Mouse (Mus musculus) liver, embryonic 14.5 days (tissue): ENCODE data around the gene Lpp.

Source experiments
- CTCF ChIP-seq: IDR thresholded peaks from 2 replicates; pipeline ENCODE4 v1.5.1; 2016; ENCODE audit warnings: antibody characterized with exemption, low read depth, control low read depth
- EP300 ChIP-seq: IDR thresholded peaks from 2 replicates; pipeline ENCODE4 v1.6.1; 2016; ENCODE audit warnings: antibody characterized with exemption, low read depth

DNA sequence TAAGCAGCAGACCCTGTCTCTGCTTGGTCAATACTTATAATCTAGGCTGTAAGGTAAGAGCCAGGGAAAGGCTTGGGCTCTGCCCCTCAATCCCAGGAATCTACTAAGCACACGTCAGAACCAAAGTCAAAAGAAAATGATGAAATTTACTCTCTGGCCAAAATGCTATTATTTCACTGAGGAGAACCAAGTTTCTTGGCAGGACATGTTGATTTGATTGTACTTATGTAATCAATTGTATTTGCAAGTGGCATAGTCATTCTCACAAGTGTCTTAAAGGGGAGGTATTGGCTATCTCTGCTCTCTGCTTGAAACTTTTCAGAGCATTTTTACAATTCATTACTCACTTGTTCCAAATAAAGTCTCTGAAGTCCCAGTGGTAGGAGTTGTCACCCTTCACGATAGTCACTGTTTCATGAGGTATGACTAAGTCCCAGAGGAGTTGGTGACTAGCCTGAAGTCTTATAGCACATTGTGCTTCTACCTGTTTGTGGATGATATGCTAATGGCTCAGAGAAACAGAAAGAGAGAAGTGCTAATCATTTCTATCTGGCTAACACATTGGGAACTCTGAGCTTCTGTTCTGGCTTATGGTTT lies 435.0 kb downstream of the Lpp start:
- TF ChIP-seq CTCF: no peak
- TF ChIP-seq EP300: no peak
